Mouse (Mus musculus): ENCODE results near the gene Trim13.
"Not testable (repeated sequence)": the region's sequence is repeated elsewhere in the genome, so short reads cannot be mapped to it uniquely, and the experiment has no call there.

Trim13 gene

DNA sequence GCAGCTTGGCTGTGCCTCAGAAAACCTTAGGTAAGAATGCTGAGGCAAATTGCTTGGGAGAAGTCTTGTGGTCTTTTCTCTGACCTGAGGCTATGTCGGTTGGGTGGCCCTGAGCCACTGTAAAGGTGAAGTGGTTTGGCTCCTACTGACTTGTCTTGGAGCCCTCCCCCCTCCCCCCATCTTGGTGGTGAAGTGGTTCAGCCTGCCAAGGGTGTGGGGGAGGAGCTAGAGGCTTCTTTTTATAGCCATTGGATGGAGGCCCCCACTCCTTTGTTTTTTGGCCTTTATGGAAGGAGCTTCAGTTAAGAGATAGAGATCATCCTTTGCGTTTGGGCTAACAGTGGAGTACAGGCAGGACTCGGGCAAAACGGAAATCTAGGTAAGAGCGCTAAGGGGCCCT is at the start of gene Trim13:
Trim13 (plus strand) TSS at position 280 of the 400 bp plus-strand sequence.
- no peak for DNase-seq (ENCODE audit: low spot score in 2 of 2)

DNA sequence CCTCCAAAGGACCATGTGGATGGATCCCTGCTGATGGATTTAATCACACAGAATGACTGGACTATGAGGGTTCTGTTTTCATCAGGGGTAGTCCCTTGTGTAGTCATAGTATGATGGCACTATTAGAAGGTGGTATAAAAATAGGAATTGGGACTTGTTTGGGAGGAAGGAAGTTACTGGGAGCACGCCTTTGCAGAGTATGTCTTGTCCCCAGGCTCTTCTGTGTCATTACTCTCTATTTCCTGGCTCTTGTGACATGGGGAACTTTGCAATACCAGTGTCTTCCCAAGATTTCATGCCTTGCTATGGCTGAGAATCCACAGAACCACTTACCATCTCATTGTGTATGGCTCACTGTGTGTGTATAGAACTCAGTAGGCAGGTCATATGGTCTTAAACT is 49.4 kb upstream of the Trim13 start:
- DNase-seq (ENCODE audit: low spot score in 2 of 2), result no peak

DNA sequence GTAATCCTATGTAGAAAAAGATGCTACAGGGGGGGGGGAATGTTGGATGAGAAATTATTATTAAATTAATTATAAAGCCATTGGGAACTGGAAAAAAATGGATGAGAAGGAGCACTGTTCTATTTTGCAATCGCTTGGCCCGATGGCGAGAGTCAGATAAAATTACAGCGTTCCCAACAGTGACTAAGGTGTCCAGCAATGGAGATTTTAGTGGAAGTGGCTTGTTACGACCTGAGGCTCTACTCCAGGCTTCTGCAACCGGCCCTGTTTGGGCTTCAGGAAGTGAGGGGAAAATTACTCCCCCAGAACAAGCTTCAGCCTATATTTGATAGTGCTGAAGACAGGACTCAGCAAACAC is 42.1 kb upstream of the Trim13 start:
- no peak for DNase-seq (ENCODE audit: low spot score in 2 of 2)

DNA sequence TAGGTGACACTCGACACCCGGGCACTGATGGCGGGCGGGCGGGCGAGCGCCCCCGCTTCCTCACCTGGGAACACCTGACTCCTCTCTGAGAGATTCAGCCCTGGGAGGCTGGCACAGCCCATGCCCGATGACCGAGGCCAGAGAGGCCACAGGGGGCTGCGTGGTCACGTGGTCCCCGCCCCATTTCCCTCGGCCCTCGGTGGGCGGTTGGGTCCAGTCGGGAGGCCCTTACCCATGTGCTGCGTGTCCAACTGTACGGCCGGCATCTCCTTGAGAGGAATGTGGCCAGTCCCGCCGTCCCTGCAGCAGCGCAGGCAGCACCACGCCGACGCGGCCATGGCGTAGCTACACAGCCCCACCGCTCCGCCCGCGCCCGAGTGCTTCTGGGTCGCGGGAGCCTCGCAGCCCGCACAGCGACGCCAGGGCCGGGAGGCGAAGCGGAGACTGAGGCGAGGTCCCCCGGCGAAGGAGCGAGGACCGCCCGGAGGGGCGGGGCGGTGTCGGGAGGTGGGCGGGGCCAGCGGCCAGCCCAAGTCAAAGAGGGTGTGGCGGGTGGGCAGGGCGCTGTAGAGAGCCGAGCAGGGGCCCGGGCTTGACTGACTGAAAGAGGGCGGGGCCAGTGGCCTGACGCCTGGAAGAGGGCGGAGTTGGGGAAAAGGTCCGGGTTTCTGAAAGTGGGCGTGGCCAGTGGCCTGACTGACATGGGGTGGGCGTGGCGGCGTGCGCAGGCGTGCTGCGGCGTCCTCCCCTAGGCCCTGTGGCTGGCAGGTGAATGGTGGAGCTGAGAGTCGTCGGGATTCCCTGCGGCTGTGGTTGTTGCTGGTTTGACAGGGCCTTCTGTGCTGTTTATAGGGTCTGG is 41.5 kb upstream of the Trim13 start, which contains the start of gene Spryd7:
Spryd7 (minus strand) TSS at position 598 of the 859 bp plus-strand sequence.
- DNase-seq (ENCODE audit: low spot score in 2 of 2), result peak; percentile 89 to 96

DNA sequence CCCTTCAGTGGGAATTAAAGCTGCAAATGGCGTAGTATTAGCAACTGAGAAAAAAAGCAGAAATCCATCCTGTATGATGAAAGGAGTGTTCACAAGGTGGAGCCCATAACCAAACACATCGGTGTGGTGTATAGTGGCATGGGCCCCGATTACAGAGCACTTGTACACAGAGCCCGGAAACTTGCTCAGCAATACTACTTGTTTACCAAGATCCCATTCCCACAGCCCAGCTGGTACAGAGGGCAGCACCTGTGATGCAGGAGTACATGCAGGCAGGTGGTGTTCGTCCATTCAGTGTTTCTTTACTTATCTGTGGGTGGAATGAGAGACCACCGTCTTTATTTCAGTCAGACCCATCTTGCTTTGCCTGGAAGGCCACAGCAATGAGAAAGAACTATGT is 39.1 kb upstream of the Trim13 start:
- no peak for DNase-seq (ENCODE audit: low spot score in 2 of 2)

DNA sequence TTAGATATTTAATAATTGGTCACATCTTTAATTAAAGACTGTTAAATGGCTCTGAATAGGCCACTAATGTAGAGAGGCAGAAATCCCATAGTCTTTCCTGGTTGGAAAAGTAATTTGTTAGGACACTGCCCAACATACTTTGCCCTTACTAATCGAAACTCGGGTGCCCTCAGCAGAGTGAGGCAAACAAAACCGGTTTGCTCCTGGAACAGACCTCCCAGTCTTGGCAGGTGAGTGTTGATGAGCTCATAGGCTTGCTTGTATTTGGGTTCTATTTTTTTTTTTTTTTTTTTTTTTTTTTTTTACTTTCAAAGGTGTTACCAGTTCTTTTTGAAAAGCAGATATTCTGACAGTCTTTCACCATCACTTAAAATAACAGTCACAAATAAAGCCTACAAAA is 38.2 kb upstream of the Trim13 start:
- DNase-seq (ENCODE audit: low spot score in 2 of 2), result peak in 1 of 2 experiments; percentile 8

DNA sequence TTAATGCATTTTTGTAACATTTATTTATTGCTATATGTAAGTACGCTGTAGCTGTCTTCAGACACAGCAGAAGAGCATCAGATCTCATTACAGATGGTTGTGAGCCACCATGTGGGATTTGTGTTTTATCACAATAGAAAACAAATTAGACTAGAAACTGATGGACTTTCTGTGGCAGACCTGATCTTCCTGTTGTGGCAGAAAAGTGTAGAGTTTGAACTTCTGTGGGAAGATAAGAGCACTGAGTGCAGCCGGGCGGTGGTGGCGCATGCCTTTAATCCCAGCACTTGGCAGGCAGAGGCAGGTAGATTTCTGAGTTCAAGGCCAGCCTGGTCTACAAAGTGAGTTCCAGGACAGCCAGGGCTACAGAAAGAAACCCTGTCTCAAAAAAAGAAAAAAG is 31.8 kb upstream of the Trim13 start:
- not testable (repeated sequence) for DNase-seq (ENCODE audit: low spot score in 2 of 2)

DNA sequence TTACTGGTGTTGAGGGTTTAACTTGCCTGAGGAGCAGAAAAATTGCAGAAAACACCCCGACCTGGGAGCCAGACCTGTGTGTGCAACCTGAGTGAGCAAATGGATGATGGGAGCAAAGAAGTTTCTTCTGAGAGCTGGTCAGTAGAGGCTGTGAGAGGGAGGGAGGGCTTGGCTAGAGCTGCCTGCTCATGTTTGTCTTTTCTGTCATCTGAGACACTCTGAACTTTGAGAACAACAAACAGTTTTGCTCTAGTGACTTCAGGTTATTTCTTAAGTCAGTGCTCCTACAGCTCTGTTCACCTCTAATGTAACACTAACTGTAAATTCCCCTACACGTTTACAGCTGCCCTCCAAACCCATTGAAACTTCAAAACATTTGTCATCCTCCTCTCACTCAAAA is 28.7 kb upstream of the Trim13 start:
- DNase-seq (ENCODE audit: low spot score in 2 of 2), result no peak

DNA sequence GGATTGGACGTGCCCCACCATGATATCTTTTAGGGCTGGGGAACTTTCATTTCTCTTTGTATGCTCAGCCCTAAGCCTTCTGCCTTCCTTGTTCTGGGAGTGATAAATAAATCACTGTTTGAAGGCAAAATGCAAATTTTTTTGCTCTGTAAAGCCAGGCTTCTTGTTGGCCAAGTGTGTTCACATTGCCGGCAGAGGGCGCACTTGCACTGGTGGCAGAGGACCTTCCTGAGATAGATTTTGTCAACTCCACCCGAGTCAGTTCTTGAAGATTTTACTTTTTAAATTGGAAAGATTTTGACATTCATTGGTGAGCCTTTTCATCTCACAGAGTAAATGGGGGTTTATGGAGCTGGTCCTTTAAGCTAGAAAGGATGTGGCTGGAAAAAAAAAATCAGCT is 26.7 kb upstream of the Trim13 start:
- DNase-seq (ENCODE audit: low spot score in 2 of 2), result peak; percentile 67 to 77

DNA sequence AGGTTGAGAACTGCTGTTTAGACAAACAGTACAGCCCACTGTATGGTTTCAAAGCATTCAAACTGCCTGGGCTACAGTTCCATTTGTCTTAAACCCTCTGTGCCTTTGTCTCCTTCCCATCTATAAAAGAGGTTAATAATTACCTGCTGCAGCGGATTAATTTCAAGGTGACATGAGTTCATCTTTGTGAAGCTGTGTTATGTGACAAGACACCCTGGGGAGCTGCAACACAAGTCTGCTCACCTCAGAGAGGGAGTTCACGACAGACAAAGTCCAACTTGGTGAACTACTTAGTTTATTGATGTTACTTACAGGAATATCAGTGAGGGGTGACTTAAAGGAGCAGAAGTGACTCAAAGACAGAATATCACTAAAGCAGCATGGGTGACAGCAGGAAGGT is 25.9 kb upstream of the Trim13 start:
- DNase-seq (ENCODE audit: low spot score in 2 of 2), result no peak

DNA sequence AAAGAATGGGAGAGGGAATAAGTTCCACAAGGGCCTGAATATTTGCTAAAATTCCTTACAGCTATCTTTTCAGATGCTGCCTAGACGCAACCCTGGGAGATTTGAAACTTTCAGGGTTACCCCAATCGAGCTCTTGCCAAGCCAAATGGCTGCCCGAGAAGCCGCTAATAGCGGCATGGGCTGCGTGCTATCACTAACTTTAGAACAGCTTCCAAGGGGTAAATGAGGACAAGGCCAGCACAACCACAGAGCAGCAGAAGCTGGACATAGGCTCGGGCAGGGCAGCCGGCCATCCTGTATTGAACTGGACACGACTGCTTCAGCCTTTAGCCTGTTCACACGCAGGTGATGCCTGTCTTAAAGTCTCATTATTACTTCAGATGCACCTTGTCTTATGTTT is 23.0 kb upstream of the Trim13 start:
- no peak for DNase-seq (ENCODE audit: low spot score in 2 of 2)

DNA sequence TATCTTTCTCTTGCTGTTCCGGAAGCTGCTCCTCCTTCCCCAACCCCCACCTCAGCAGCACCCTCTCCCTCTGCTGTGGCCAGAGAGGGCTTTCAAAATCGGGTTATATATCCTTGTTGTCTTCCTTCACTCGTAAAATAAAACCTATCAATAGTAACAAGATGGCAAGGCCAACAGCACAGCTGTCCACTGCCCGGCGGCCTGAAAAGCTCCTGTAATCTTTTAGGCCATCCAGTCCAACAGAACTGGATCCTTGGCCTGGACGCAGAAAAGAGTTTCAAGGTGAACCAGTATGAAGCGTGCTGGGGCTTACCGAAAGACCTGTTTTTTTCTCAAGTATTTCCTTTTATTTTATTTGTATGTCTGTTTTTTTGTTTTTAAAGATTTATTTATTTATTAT is 22.1 kb upstream of the Trim13 start:
- DNase-seq (ENCODE audit: low spot score in 2 of 2), result no peak

DNA sequence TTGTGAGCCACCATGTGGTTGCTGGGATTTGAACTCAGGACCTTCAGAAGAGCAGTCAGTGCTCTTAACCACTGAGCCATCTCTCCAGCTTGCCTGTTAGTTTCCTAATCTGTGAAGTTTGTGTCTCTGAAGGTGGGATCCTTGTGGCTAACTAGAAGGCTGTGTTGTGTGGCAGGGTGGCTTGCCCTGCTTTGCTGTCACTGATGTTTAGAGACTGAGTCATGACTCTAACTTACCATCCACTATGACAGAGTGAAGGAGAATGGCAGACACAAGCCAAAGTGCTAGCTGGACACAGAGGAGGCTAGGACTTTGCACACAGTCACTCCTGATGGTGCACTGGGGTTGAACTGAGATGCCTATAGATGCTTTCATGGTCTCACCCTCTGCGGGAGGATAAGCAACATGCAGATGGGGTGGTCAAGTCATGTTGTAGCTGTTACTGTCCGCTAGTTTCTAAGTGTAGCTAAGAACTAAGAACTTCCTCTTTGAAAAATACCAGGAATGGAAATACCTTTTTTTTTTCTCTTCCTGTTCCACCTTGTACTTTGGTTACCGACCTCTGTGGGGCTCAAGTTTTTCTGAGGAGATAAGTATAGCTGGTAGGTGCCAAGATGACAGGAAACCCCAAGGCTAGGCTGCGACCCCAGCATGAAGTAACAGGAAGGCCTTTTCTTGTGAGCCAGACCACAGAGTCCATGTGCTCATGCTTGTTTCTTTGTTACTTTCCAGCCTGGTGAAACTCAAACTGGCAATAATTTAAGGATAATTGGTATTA is 8.6 kb upstream of the Trim13 start:
- no peak for DNase-seq (ENCODE audit: low spot score in 2 of 2)

DNA sequence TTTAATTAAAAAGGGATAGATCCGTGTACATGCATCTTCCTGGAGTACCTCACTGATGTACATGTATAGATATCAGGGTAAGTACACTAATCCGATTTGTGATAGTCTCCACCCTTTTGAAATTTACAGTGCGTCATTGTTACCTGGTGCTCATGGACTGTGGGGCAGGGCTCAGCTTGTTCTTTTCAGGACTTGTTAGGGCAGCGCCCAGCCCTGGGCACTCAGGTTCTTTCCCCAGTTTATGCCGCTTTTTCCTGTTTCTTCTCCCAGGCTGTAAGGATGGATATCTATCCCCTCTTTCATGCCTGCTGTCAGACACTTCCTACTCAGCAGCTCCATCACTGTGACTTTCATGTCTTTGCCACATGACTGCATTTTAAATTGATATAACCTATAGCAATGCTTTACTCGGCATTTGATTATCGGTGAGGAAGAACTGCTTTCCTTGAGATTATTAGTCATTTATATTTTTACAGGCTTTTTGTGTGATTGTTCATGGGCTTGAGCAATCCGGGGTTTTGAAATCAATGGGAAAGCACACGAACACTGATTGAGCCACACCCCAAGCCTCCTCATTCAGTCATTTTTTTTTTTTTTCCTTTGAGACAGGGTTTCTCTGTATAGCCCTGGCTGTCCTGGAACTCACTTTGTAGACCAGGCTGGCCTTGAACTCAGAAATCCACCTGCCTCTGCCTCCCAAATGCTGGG is 1.2 kb upstream of the Trim13 start:
- peak; percentile 21 to 25 for DNase-seq (ENCODE audit: low spot score in 2 of 2)

DNA sequence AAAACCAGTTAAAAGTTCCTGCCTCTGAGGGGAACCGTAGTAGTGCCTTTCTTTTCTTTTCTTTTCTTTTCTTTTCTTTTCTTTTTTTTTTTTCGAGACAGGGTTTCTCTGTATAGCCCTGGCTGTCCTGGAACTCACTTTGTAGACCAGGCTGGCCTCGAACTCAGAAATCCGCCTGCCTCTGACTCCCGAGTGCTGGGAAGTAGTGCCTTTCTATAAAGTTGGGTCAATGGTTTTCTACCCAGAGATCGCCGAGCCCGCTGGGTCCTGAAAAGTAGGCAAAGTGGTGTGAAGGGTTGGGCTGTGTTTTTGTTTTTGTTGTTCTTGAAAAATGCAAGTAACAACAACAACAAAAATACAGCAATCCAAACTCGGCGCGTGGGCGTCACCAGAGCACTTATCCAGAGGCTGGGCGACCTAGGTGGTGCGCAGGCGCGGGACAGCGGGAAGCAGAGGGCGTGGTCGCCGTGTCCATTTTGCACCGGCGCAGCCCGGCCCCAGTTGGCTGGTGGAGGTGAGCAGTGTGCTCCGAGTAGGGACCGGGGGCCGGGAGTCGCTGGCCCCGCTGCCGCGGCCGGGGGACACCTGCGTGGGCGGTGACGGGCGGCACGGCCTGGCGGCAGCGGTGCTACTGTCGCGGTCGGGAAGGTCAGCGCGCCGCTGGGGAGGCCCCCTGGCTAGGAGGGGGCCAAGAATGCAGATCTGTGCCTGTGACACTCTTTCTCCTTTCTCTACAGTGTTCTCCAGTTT is 1.2 kb downstream of the Trim13 start:
- DNase-seq (ENCODE audit: low spot score in 2 of 2), result peak; percentile 85

DNA sequence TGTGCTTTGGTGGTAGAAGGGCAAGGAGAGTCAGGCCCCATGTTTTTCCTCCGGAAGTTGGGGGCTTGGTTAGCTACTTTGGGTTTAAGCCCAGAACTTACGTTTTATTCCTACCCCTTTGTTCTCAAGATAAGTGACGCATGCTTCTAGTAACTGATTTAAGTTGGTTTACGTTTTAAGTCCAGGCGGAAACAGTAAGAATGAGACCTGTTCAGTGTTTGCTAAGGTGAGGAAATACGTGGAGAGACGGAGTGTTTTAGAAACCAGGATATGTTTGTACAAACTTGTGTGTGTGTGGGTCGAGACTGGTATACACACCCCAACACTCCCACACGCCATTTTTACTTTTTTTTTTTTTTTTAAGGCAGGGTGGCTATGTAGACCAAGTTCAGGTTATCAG is 3.3 kb downstream of the Trim13 start:
- no peak for DNase-seq (ENCODE audit: low spot score in 2 of 2)

DNA sequence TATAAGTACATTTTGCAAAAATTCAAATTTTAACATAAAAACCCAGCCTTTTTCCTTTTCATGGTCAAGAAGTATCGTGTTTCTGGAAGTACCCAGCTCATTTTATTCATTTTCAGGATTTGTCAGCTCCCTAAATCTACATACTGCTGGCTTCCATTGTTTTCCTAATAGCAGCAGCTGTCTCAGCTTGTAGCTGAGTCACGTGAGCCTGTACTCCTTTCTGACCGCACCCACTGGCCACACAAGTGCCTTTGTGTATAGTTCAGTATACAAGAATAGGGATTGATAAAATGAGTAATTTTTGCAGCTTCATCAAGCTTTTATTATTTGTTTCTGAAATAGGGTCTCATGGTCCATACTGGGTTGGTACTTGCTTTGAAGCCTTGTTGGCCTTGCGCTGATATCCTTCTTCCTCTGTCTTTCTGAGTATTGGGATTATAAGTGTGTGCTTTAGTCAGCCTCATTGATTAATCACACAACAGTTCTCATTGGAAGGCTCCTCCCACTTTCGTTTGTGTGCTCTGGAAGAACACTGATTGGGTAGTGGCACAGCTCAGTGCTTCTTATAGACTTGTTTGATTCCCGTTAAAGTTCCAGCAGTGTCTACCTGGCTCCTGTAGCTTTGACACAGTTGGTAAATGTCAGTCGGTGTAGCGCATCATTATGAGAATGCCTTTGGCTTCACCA is 5.2 kb downstream of the Trim13 start:
- no peak for DNase-seq (ENCODE audit: low spot score in 2 of 2)

DNA sequence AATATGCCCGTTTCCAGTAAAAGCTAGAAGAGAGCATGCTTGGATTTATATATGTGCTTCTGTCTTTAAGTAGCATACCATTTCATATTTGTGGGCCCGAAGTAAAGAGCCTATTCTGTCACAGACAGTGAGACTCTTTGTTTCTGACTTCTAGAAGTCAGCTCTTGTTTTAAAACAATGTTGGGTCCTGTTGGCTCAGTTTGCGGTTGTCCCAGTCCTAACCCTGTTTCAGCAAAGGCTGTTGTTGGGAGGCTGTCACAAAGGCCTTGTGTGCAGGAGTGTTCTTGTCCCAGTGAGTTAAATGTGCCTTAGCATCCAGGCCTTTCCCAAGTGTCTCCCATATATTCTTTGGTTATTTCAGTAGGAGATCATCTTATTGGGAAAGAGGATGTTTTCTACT is 6.0 kb downstream of the Trim13 start:
- DNase-seq (ENCODE audit: low spot score in 2 of 2), result no peak

DNA sequence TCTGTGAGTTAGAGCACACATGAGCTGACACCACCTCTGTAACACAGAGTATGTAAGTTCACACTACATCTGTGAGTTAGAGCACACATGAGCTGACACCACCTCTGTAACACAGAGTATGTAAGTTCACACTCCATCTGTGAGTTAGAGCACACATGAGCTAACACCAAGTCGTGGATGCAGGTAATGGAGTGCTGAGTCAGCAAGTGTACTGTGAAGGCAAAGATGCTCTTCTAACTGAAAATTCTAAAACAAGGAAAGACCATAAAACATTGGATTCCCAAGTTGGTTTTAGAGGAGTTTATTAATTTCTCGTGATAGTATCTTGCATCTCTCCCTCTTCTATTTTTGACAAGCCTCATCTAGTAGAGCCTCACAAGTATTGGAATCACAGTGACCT is 8.0 kb downstream of the Trim13 start:
- DNase-seq (ENCODE audit: low spot score in 2 of 2), result not testable (repeated sequence)

DNA sequence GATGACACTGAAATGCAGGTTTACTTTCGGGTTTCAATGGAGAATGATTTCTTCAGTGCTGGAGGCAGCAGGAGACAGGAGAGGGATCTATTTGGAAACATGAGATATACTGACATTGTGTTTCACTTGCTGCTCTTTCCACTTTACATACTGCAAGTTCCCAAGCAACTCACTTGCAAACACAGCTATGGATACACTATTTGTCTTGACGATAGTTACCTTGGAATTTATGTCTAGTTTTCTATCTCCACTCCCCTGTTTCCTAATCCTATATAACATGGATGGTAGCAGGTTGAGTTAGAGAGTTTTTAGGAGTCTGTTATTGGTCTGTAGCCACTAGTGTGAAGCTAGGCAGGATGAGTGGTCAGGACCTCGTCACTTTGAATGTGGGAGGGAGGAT is 9.1 kb downstream of the Trim13 start, which contains the start of gene Kcnrg:
Kcnrg (plus strand) TSS at position 301 of the 400 bp plus-strand sequence.
- DNase-seq (ENCODE audit: low spot score in 2 of 2), result no peak

DNA sequence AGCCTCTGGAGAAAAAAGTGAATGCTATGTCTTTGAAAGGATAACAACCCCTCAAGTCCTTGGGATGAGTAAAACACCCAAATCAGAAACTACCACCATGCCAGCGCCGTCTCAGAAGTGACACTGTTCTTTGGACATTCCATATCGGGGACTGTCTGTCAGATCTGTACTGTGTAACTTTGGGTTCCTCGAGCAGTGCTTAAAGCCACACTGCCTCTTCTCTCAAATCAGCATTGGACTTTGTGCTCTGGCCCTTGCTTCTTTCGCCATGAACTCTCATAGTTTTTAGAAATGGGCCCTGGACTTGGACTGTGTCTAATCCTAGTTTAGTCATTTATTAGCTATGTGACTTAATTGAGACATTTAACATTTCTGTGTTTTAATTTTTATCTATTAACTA is 13.7 kb downstream of the Trim13 start:
- no peak for DNase-seq (ENCODE audit: low spot score in 2 of 2)

Measured in urinary bladder, adult 18-20 months (tissue).